Mouse (Mus musculus) stomach, embryonic 14.5 days (tissue): ENCODE data around the gene Glt8d1. TPM values are rescaled to one million over a fixed set of nuclear protein-coding genes. Genes with fewer than 3 reads are reported as not detected.
A peak's percentile ranks its signal among the peaks of the same experiment; 100 is the strongest.

Experiments
- ATAC-seq: fragments of 200-750 bp; cut with Nextera tagmentation; 2 replicates; pipeline ENCODE4 v1.8.0; 2017; ENCODE audit warnings: low read depth, moderate TSS enrichment; ENCODE audit not compliant: insufficient number of reproducible peaks, insufficient read depth, low FRiP score
- H3K27ac ChIP-seq: fragments of 300-500 bp; sonication (generic); 2 replicates; pipeline ENCODE4 v1.5.1; 2014; ENCODE audit warnings: mild to moderate bottlenecking, low read length, moderate library complexity, mixed read lengths
- H3K27me3 ChIP-seq: fragments of 300-500 bp; sonication (generic); 2 replicates; pipeline ENCODE4 v1.6.1; 2014; ENCODE audit warnings: low read length, control low read depth, mixed read lengths; ENCODE audit not compliant: control insufficient read depth, insufficient read depth
- H3K36me3 ChIP-seq: fragments of 300-500 bp; sonication (generic); 2 replicates; pipeline ENCODE4 v1.6.1; 2014; ENCODE audit warnings: mild to moderate bottlenecking, control low read depth, low read length, moderate library complexity, mixed read lengths; ENCODE audit not compliant: control insufficient read depth, insufficient read depth
- H3K4me1 ChIP-seq: fragments of 300-500 bp; sonication (generic); 2 replicates; pipeline ENCODE4 v1.6.1; 2014; ENCODE audit warnings: low read length, control low read depth, mixed read lengths; ENCODE audit not compliant: control insufficient read depth, insufficient read depth
- H3K4me2 ChIP-seq: fragments of 300-500 bp; sonication (generic); replicated peaks from 2 replicates; pipeline ENCODE4 v1.6.1; 2014; ENCODE audit warnings: low read depth, low read length, control low read depth
- H3K4me3 ChIP-seq: fragments of 300-500 bp; sonication (generic); 2 replicates; pipeline ENCODE4 v1.5.1; 2014; ENCODE audit warnings: low read depth, low read length, control low read depth
- H3K9ac ChIP-seq: fragments of 300-500 bp; sonication (generic); replicated peaks from 2 replicates; pipeline ENCODE4 v1.6.1; 2014; ENCODE audit warnings: low read depth, mild to moderate bottlenecking, control low read depth, low read length, moderate library complexity, mixed read lengths
- H3K9me3 ChIP-seq: fragments of 300-500 bp; sonication (generic); 2 replicates; pipeline ENCODE4 v1.6.1; 2016; ENCODE audit warnings: low read depth, low read length, control low read depth; ENCODE audit not compliant: control insufficient read depth
- WGBS: fragments of 180-500 bp; shearing (Covaris S2); extraction: QIAGEN DNeasy Blood & Tissue Kit; methylation state at CpG from one replicate; pipeline ENCODE4 v1.1.7; 2014; 5-methylcytosine and 5-hydroxymethylcytosine counted together
- polyA plus RNA-seq: library from polyadenylated mRNA; unstranded; fragments of >200 nt; fragmentation: Nextera tagmentation; extraction: Ambion mirVana; gene quantifications from 2 replicates; pipeline ENCODE4 v1.2.1, GENCODE M21; 2014

Gene Glt8d1
- polyA plus RNA-seq, 1 experiment from 2014 or later: 76.2 TPM

- no peaks in the 10 kb centered on the region for H3K9me3 ChIP-seq
- H3K4me1 ChIP-seq: peaks cover 5% of the 10 kb centered on the region; the same call in 1 of the 2 replicates
- no peak for ATAC-seq
- peak overlapping the region; percentile 80 for H3K4me2 ChIP-seq
- peaks cover 4% of the 10 kb centered on the region; the same call in 1 of the 2 replicates for H3K36me3 ChIP-seq
- WGBS: 0% methylated on average over 21 of the region's 21 CpGs
- peak overlapping the region; percentile 90 for H3K27ac ChIP-seq
- H3K27me3 ChIP-seq: no peaks in the 10 kb centered on the region
- H3K4me3 ChIP-seq: peak overlapping the region; percentile 79
- peak overlapping the region; percentile 84 for H3K9ac ChIP-seq
Observed at GRCm38 (mm10) chr14:31000816-31001306, 339 bp upstream of the Glt8d1 start.

GRCm38 (mm10) chr14:31004527-31004926 is 3.3 kb downstream of the Glt8d1 start:
- Histone ChIP-seq H3K27ac (no peak overlapping the region), H3K36me3 (peaks cover 13% of the 10 kb centered on the region), H3K27me3 (no peaks in the 10 kb centered on the region), H3K9me3 (no peaks in the 10 kb centered on the region), H3K4me1 (peaks cover 5% of the 10 kb centered on the region; the same call in 1 of the 2 replicates), H3K9ac (no peak overlapping the region), H3K4me2 (no peak overlapping the region), H3K4me3 (no peak overlapping the region)
- ATAC-seq: no peak
- 84% methylated on average over 2 of the region's 2 CpGs for WGBS

- H3K4me1 ChIP-seq: no peaks in the 10 kb centered on the region
- H3K36me3 ChIP-seq: peaks cover 33% of the 10 kb centered on the region
- no peak for ATAC-seq
- no peaks in the 10 kb centered on the region for H3K9me3 ChIP-seq
- no peak overlapping the region for H3K4me2 ChIP-seq
- H3K9ac ChIP-seq: no peak overlapping the region
- no peak overlapping the region for H3K4me3 ChIP-seq
- no peak overlapping the region for H3K27ac ChIP-seq
- H3K27me3 ChIP-seq: no peaks in the 10 kb centered on the region
- WGBS: 71% methylated on average over 5 of the region's 5 CpGs
Observed at GRCm38 (mm10) chr14:31006779-31007178, 5.6 kb downstream of the Glt8d1 start.

GRCm38 (mm10) chr14:31011588-31011987 is 10.4 kb downstream of the Glt8d1 start:
- Histone ChIP-seq H3K9me3 (no peaks in the 10 kb centered on the region), H3K4me3 (no peak overlapping the region), H3K27me3 (no peaks in the 10 kb centered on the region), H3K9ac (no peak overlapping the region), H3K4me2 (no peak overlapping the region), H3K27ac (no peak overlapping the region), H3K4me1 (no peaks in the 10 kb centered on the region), H3K36me3 (peaks cover 80% of the 10 kb centered on the region)
- 91% methylated on average over 3 of the region's 3 CpGs for WGBS
- no peak for ATAC-seq

- Histone ChIP-seq H3K4me3 (no peak overlapping the region), H3K9ac (no peak overlapping the region), H3K36me3 (peaks cover 81% of the 10 kb centered on the region), H3K27ac (no peak overlapping the region), H3K4me1 (peaks cover 10% of the 10 kb centered on the region), H3K4me2 (no peak overlapping the region), H3K9me3 (no peaks in the 10 kb centered on the region), H3K27me3 (no peaks in the 10 kb centered on the region)
- WGBS: 96% methylated on average over 2 of the region's 2 CpGs
- no peak for ATAC-seq
Observed at GRCm38 (mm10) chr14:31013928-31014327, 12.7 kb downstream of the Glt8d1 start.

- H3K36me3 ChIP-seq: peaks cover 66% of the 10 kb centered on the region
- H3K27me3 ChIP-seq: no peaks in the 10 kb centered on the region
- H3K27ac ChIP-seq: no peak overlapping the region
- H3K4me3 ChIP-seq: no peak overlapping the region
- no peaks in the 10 kb centered on the region for H3K9me3 ChIP-seq
- H3K4me1 ChIP-seq: peaks cover 10% of the 10 kb centered on the region
- H3K4me2 ChIP-seq: no peak overlapping the region
- 68% methylated on average over 1 of the region's 1 CpGs for WGBS
- ATAC-seq: no peak
- no peak overlapping the region for H3K9ac ChIP-seq
Observed at GRCm38 (mm10) chr14:31016063-31016462, 14.9 kb downstream of the Glt8d1 start.

GRCm38 (mm10) chr14:31017854-31018253 is 16.7 kb downstream of the Glt8d1 start:
- no peak overlapping the region for H3K27ac ChIP-seq
- peak overlapping the region; percentile 87 for H3K4me2 ChIP-seq
- WGBS: 2% methylated on average over 2 of the region's 2 CpGs
- ATAC-seq: no peak
- peaks cover 52% of the 10 kb centered on the region for H3K36me3 ChIP-seq
- peak overlapping the region; percentile 77 for H3K9ac ChIP-seq
- H3K27me3 ChIP-seq: no peaks in the 10 kb centered on the region
- peaks cover 10% of the 10 kb centered on the region for H3K4me1 ChIP-seq
- peak overlapping the region; percentile 75 for H3K4me3 ChIP-seq
- H3K9me3 ChIP-seq: no peaks in the 10 kb centered on the region

- peak; percentile 93 for ATAC-seq
- H3K36me3 ChIP-seq: peaks cover 50% of the 10 kb centered on the region
- peak within 1 kb of the TSS; percentile 87 for H3K4me2 ChIP-seq
- peak within 1 kb of the TSS; percentile 75 for H3K4me3 ChIP-seq
- peak within 1 kb of the TSS; percentile 77 for H3K9ac ChIP-seq
- H3K27ac ChIP-seq: peak within 1 kb of the TSS; percentile 85
- under 1% methylated on average over 41 of the region's 53 CpGs for WGBS
- peaks cover 10% of the 10 kb centered on the region for H3K4me1 ChIP-seq
- H3K27me3 ChIP-seq: no peaks in the 10 kb centered on the region
- no peaks in the 10 kb centered on the region for H3K9me3 ChIP-seq
Observed at GRCm38 (mm10) chr14:31018860-31019291, 17.7 kb downstream of the Glt8d1 start, which contains the start of the genes Pbrm1 and Gnl3. TSS of gene Pbrm1 (plus strand) at chr14:31019138. TSS of gene Gnl3 (minus strand) at chr14:31019152.
